Mouse (Mus musculus) B cell, adult (primary cell): Measurements from ENCODE around the gene P2ry12. TPM values are rescaled to one million over a fixed set of nuclear protein-coding genes. Genes with fewer than 3 reads are reported as not detected.

Source experiments
- total RNA-seq: library from RNA; stranded (reverse); gene quantifications from 4 replicates; pipeline ENCODE4 v1.2.4, GENCODE M21; 2023; ENCODE audit not compliant: inconsistent age

P2ry12 gene
- 0.72 to 1.3 TPM (median 1.0 TPM) in 4 replicates for total RNA-seq

GRCm38 (mm10) chr3:59262704-59263103, at the start of gene P2ry12:
TSS of gene P2ry12 (minus strand) at chr3:59262871.

GRCm38 (mm10) chr3:59210727-59211126, 51.9 kb downstream of the P2ry12 start, which contains the start of gene P2ry13:
TSS of gene P2ry13 (minus strand) at chr3:59210882.

GRCm38 (mm10) chr3:59194938-59195337, 67.7 kb downstream of the P2ry12 start, which contains the start of gene Gpr87:
TSS of gene Gpr87 (minus strand) at chr3:59195104.

Other genes with a start within 250 kb of the P2ry12 start
- 99.8 to 111 TPM (median 103 TPM) in 4 replicates for gene Gpr171, start 161.1 kb downstream of the P2ry12 start, total RNA-seq
- 0.29 to 3.0 TPM (median 0.62 TPM) in 4 replicates for gene P2ry14, start 109.3 kb downstream of the P2ry12 start, total RNA-seq
- gene Gpr87, start 67.8 kb downstream of the P2ry12 start, total RNA-seq, result not detected in 4 replicates
- gene P2ry13, start 52.0 kb downstream of the P2ry12 start, total RNA-seq, result 0.90 to 1.9 TPM (median 1.2 TPM) in 4 replicates
- gene Igsf10, start 81.5 kb upstream of the P2ry12 start, total RNA-seq, result 0.06 TPM in 1 of 4 replicates, not detected in the others